Mouse (Mus musculus) lung, adult 2 months (tissue): ENCODE measurements around the gene Timp2.

ENCODE experiments used
- CTCF ChIP-seq: fragments of 200-500 bp; IDR thresholded peaks from 2 replicates; pipeline ENCODE4 v1.5.1; 2011; ENCODE audit warnings: mild to moderate bottlenecking, low read length, control low read depth; ENCODE audit not compliant: insufficient read depth
- POLR2A ChIP-seq: fragments of 200-500 bp; IDR thresholded peaks from 2 replicates; pipeline ENCODE4 v1.6.1; 2011; ENCODE audit warnings: low read depth, mild to moderate bottlenecking, control low read depth, low read length, borderline replicate concordance; ENCODE audit errors: extremely low read depth

DNA sequence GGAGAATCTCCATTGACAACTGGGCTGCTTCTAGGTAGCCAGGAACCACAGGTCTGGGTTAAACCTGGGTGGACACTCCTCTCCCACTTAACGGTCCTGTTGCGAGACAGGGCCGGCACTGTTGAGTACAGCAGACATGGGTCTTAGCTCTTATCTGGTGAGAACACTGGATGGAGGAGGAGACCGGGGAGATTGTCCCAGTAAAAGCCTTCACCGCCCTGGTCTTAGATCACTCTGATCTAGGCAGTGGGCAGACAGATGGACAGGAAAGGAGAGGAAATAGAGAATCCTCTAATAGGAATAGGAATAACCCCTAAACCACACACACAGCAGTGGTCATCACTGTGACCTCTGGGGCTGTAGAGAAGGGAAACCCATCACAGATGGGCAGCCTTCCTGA, 31.6 kb downstream of the Timp2 start:
- TF ChIP-seq CTCF (no peak), POLR2A (no peak)
